Mouse (Mus musculus): ENCODE data around the gene Itk.

GRCm38 (mm10) chr11:46294390-46294789, 94.9 kb downstream of the Itk start:
- TF ChIP-seq POLR2A (IDR thresholded peaks at IDR 0.05; ENCODE audit: low read depth, low read length) (no peak), CTCF (IDR thresholded peaks at IDR 0.05; ENCODE audit: extremely low read depth, insufficient read length, insufficient replicate concordance, low read depth, low read length) (no peak)
